Comparison of ENCODE assay signal across 8 mouse cellular contexts in the genomic region with DNA sequence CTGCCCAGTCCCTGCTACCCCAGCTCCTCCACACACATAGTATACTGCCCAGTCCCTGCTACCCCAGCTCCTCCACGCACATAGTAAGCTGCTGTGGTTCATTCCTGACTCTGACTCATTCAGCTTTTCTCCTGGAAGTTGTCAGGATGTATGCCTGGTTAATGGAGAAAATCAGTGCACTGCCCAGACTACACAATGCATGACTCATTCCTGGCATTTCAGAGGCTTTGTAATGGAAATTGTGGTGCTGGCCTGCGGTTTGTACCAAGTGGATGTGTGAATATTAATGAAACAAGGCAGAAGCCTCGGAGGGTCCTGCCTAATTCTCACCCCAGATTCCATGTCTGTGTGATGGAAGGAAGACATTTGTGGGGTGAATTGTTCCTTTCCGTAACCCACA.
DNase-seq lines count a peak whose midpoint lies in the region; ATAC-seq and TF ChIP-seq lines count a peak whose summit lies in the region.

No protein-coding gene starts in this region.

- peaks cover 4% of the 10 kb centered on the region; the same call in 1 of the 2 replicates for H3K4me1 ChIP-seq in limb, embryonic 14.5 days (ENCODE audit: control insufficient read depth, insufficient read depth, low read length)
- H3K4me1 ChIP-seq in limb, embryonic 10.5 days: peaks cover 5% of the 10 kb centered on the region; the same call in 1 of the 2 replicates
- H3K4me1 ChIP-seq in hindbrain, embryonic 12.5 days: peaks cover 8% of the 10 kb centered on the region
- peaks cover 6% of the 10 kb centered on the region for H3K4me1 ChIP-seq in olfactory bulb, adult 2 months (ENCODE audit: control insufficient read depth, insufficient read depth, low read length)

- H3K4me2 ChIP-seq in limb, embryonic 14.5 days (replicated peaks; ENCODE audit: low read depth, low read length, severe bottlenecking): no peak overlapping the region
- H3K4me2 ChIP-seq in hindbrain, embryonic 12.5 days (replicated peaks): no peak overlapping the region

- no peak overlapping the region for H3K9ac ChIP-seq in limb, embryonic 14.5 days (ENCODE audit: low read depth, low read length, severe bottlenecking)
- no peak overlapping the region for H3K9ac ChIP-seq in hindbrain, embryonic 12.5 days

- TF ChIP-seq POLR2A in limb, embryonic 14.5 days (IDR thresholded peaks at IDR 0.05; ENCODE audit: borderline replicate concordance, extremely low read depth, insufficient read depth, insufficient read length): no peak
- no peak for TF ChIP-seq POLR2A in olfactory bulb, adult 2 months (IDR thresholded peaks at IDR 0.05; ENCODE audit: insufficient read depth, low read depth, low read length)

- WGBS in limb, embryonic 14.5 days: 48% methylated on average over 4 of the region's 4 CpGs
- 74% methylated on average over 4 of the region's 4 CpGs for WGBS in limb, embryonic 10.5 days
- WGBS in hindbrain, embryonic 12.5 days: 20% methylated on average over 4 of the region's 4 CpGs
- 18% methylated on average over 4 of the region's 4 CpGs for WGBS in olfactory bulb, adult 2 months

- H3K9me3 ChIP-seq in limb, embryonic 14.5 days (ENCODE audit: control insufficient read depth, low read length): no peaks in the 10 kb centered on the region
- no peaks in the 10 kb centered on the region for H3K9me3 ChIP-seq in limb, embryonic 10.5 days (replicated peaks)
- no peaks in the 10 kb centered on the region for H3K9me3 ChIP-seq in hindbrain, embryonic 12.5 days (replicated peaks)

- H3K36me3 ChIP-seq in limb, embryonic 14.5 days (ENCODE audit: control insufficient read depth, insufficient read depth, low read length): no peaks in the 10 kb centered on the region
- H3K36me3 ChIP-seq in limb, embryonic 10.5 days: no peaks in the 10 kb centered on the region
- H3K36me3 ChIP-seq in hindbrain, embryonic 12.5 days: no peaks in the 10 kb centered on the region

- TF ChIP-seq CTCF in olfactory bulb, adult 2 months (IDR thresholded peaks at IDR 0.05; ENCODE audit: insufficient read depth, low read depth, low read length): no peak

- H3K27me3 ChIP-seq in limb, embryonic 14.5 days (ENCODE audit: control insufficient read depth, insufficient read depth, low read length): no peaks in the 10 kb centered on the region
- H3K27me3 ChIP-seq in limb, embryonic 10.5 days (ENCODE audit: low read depth, poor library complexity, severe bottlenecking): no peaks in the 10 kb centered on the region
- no peaks in the 10 kb centered on the region for H3K27me3 ChIP-seq in hindbrain, embryonic 12.5 days

- DNase-seq in limb, embryonic 14.5 days (ENCODE audit: low spot score): peak; percentile 30
- no peak for DNase-seq in limb, embryonic 10.5 days (ENCODE audit: low spot score)
- DNase-seq in adrenal gland, postnatal 14 days: peak; percentile 31
- DNase-seq in cerebellum, postnatal 36 days: no peak
- no peak for DNase-seq in left cerebral cortex, adult 11 months (ENCODE audit: low spot score)
- DNase-seq in ovary, postnatal 36 days (ENCODE audit: low spot score): no peak

- H3K27ac ChIP-seq in limb, embryonic 14.5 days (replicated peaks; ENCODE audit: low read depth, low read length): no peak overlapping the region
- H3K27ac ChIP-seq in limb, embryonic 10.5 days: no peak overlapping the region
- H3K27ac ChIP-seq in hindbrain, embryonic 12.5 days: peak overlapping the region; percentile 35; the same call in 1 of the 2 replicates
- 0 out of 2 replicates have a peak overlapping the region, but pooled peaks have one; percentile 23 for H3K27ac ChIP-seq in olfactory bulb, adult 2 months (ENCODE audit: insufficient read depth, low read depth, low read length)

- no peak for ATAC-seq in limb, embryonic 14.5 days (ENCODE audit: low FRiP score, low read depth)
- peak; percentile 80 for ATAC-seq in hindbrain, embryonic 12.5 days (ENCODE audit: low FRiP score)

- no peak overlapping the region for H3K4me3 ChIP-seq in limb, embryonic 14.5 days (replicated peaks; ENCODE audit: low read length)
- H3K4me3 ChIP-seq in limb, embryonic 10.5 days: no peak overlapping the region
- H3K4me3 ChIP-seq in hindbrain, embryonic 12.5 days: no peak overlapping the region
- no peak overlapping the region for H3K4me3 ChIP-seq in olfactory bulb, adult 2 months (ENCODE audit: insufficient read depth, low read depth, low read length)

Comparison
In these comparisons a context has a peak if more than half of its experiments do, and no peak if none do; other contexts are left out.
1. DNase-seq: peak in limb, embryonic 14.5 days (single experiment) and adrenal gland, postnatal 14 days (single experiment); none in limb, embryonic 10.5 days (single experiment), cerebellum, postnatal 36 days (0 of 2), left cerebral cortex, adult 11 months (single experiment) and ovary, postnatal 36 days (single experiment).
2. H3K27ac ChIP-seq: peak in hindbrain, embryonic 12.5 days (single experiment) and olfactory bulb, adult 2 months (single experiment); none in limb, embryonic 14.5 days (single experiment) and limb, embryonic 10.5 days (single experiment).